Comparison of ENCODE assay signal across 19 mouse cellular contexts in genomic region chr11:103709982-103710381, GRCm38 (mm10). TPM values are rescaled to one million over a fixed set of nuclear protein-coding genes. Genes with fewer than 3 reads are reported as not detected.
"Had no signal": no experiment of that assay in that cellular context is flagged by ENCODE, and none has a peak within 500 bp of the region (broad histone marks: within the 10 kb centered on the region; RNA-seq: fewer than 3 reads in every experiment).

No protein-coding gene starts in this region.

- ATAC-seq: lung, postnatal 0 days; midbrain, embryonic 13.5 days; midbrain, embryonic 15.5 days had no signal

- H3K27ac ChIP-seq: lung, embryonic 15.5 days; macrophage; midbrain, embryonic 13.5 days; midbrain, embryonic 15.5 days; neural tube, embryonic 12.5 days had no signal

- H3K9me3 ChIP-seq: lung, embryonic 15.5 days; midbrain, embryonic 13.5 days; midbrain, embryonic 15.5 days; neural tube, embryonic 12.5 days had no signal

- H3K4me3 ChIP-seq: lung, embryonic 15.5 days; megakaryocyte, embryonic 14.5 days; midbrain, embryonic 13.5 days; midbrain, embryonic 15.5 days; neural tube, embryonic 12.5 days had no signal

- H3K4me1 ChIP-seq: lung, embryonic 15.5 days; midbrain, embryonic 13.5 days; midbrain, embryonic 15.5 days; neural tube, embryonic 12.5 days had no signal

- H3K27me3 ChIP-seq: lung, embryonic 15.5 days; midbrain, embryonic 13.5 days; midbrain, embryonic 15.5 days; neural tube, embryonic 12.5 days had no signal

- H3K4me2 ChIP-seq: lung, embryonic 15.5 days; midbrain, embryonic 11.5 days; midbrain, embryonic 13.5 days; midbrain, embryonic 15.5 days; neural tube, embryonic 12.5 days had no signal

- H3K36me3 ChIP-seq: lung, embryonic 15.5 days; midbrain, embryonic 13.5 days; midbrain, embryonic 15.5 days; neural tube, embryonic 12.5 days had no signal

- DNase-seq: lung, adult 2 months; lung, postnatal 14 days; lung, postnatal 36 days; retina, postnatal 1 day; right cerebral cortex, adult 18-20 months; right cerebral cortex, postnatal 25 days; right cerebral cortex, postnatal 4 days; spleen, adult 18-20 months; thymus, adult 18-20 months; thymus, postnatal 14 days; thymus, postnatal 36 days had no signal

- H3K9ac ChIP-seq: lung, embryonic 15.5 days; midbrain, embryonic 13.5 days; midbrain, embryonic 15.5 days; neural tube, embryonic 12.5 days had no signal

RNA-seq across cellular contexts. Expression of gene Wnt9b, which starts 39.6 kb away (rescaled TPM):
- polyA plus RNA-seq: macrophage had no signal
